Mouse (Mus musculus) ovary, adult 18-20 months (tissue): ENCODE measurements around the gene Acvr1b.

Experiments
- DNase-seq: peaks from one replicate; pipeline ENCODE4 v3.0.0; 2022; ENCODE audit warnings: low spot score, mixed read lengths

Gene Acvr1b

DNA sequence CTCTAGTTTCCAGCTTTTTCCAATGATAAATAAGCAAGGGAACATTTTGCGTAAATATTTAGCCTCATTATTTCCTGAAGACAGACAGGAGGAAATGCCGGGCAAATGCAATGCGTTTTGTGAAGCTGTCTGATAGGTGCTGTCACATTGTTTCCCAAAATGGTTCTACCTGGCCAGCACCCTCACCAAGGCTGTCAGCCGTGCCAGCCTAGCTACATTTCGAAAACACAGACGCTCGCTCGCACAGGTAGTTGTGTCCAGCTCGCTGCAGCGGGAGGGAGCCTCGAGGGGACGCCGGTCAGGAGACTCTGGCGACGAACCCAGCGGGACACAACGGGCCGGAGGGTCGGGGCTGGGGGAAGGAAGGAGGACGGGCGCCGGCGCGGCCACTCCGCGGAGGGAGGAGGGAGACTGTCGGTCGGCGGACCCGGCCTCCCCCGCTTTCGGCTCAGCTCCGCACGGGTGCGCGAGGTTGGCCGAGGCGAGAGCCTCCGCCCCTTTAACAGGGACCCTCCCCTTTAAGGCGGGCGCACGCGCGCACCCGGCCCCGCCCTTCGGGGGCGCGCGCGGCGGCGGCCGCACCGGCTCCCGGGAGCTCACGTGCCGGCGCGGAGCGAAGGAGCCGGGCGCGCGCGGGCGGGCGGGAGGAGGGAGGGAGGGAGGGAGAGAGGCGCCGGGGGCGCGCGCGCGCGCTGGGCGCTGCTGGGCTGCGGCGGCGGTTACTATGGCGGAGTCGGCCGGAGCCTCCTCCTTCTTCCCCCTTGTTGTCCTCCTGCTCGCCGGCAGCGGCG lies at the start of gene Acvr1b:
Gene Acvr1b (plus strand): TSS at position 647 of the 791 bp plus-strand sequence.
- DNase-seq: peak; percentile 89

DNA sequence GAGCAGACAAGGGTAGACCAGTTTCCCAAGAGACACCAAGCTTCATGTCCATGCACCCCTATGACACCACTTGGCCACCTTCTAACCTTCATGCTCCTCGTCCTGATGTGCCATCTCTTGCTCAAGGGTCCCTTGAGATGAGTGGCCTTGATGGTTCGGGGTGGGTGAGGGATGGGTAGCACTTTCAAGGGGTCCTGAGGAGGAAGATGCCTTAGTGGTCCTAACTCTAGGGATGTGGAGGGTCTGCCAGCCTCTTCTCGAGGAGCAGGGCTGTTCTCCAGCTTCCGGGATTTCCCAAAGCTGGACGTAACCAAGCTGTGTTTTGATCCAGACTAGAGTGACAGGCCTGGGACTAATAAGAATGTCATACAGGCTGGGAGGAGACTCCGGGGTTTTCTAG lies 48.3 kb upstream of the Acvr1b start:
- no peak for DNase-seq

DNA sequence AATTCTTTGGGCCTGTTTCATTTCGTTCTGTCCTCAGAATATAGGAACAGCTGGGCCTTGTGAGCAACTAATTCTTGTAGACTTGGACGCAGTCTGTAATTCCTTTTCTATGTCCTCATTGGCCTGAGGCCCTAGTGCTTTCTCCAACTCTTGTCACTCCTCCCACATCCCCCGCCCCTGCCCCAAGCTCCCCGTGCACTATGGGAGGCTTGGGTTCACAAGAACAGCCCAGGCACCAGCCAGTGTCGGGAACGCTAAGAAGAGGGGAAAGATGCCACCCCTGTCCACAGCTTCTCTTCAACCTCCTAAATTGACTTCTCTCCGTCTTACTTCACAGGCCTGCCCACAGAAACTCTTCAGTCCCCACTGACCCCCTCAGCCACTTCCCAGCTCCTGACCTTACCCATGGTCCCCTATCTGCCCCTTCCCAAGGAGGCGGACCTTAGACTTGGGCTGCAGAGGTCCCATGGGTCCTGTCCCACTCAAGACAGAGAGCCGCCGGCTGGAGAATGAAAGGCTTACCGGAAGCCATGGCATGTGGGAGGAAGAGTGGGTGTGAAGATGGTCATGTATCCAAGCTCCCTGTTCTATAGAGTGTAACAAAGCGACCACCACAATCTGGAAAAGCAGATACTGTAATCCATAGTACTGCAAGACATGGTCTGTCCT lies 46.9 kb upstream of the Acvr1b start:
- DNase-seq: no peak

DNA sequence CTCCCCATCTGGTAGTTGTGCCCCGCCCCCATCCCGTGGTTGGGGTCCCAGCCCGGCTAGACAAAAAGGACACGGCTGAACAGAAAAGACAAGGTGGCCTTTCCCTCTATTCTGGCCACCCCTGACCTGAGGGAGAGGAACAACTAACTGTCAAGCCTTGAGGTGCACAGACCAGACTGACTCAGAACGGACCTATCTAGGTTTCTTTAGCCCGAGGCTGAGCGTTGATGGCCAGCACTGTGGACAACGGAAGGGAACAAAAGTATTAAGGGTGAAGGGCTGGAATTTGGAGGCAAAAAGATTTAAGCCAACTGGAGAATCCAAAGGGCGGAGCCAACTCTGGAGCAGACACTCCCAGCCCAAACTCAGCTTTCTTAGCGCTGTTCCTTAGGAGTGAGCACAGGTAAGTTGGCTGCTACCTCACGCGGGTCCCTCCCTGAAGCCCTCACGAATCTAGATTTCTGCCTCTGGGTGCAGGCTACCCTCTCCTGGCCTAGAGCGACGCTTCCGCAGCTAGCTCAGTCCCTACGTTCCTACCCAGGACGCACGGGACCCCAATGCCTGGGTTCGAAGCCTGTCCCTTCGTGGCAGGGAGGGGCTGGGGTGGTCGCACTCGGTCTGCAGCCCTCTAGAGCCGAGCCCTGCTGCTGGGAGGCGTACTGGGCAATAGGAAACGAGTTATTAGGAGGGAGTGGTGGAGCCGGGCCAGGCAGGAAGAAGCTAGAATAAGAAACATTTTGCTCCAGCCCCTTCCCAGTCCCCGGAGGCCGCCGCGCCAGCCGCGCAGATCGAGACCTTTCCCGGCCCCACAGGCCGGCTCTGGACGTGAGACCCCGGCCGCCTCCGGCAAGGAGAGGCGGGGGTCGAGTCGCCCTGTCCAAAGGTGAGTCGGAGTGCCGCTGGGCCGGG lies 45.4 kb upstream of the Acvr1b start, which contains the start of gene Acvrl1:
Gene Acvrl1 (plus strand): TSS at position 342 of the 909 bp plus-strand sequence.
- DNase-seq: no peak

DNA sequence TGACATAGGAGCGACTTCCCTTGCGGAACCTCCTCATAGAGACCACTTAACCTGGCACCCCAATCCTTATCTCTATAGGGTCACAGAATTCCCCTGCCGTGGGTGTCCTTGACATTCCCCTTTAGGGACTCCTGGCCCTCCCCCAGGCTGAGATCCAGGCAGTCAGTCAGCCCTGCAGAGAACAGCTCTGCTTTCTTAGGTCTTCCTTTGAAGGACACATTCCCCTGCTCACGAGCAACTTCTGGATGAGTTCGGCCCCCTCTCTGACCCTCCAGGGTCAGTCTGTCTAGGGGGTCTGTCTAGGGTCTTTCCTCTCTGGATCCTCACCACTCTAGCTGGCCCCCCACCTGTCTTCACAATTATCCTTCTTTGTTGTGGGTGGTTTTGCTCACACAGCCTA lies 44.5 kb upstream of the Acvr1b start:
- DNase-seq: no peak

DNA sequence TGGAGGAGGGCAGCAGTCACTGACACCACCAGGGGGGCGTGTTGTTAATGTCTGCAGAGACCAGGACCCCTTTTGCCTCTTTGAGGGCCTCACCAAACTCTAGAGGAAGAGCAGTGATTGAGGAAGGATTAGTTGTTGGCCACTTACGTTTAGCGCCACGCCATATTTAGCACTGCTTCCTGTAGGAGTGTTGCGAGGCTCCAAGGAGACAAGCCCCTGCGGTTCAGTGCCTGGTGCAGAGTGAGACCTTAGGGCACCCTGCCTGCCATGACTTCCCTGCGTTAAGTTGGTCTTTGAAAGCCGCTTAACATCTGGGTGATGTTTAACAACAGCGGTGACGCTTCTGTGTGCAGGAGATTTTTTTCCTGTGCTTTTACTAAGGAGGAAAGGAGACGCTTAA lies 42.4 kb upstream of the Acvr1b start:
- no peak for DNase-seq

DNA sequence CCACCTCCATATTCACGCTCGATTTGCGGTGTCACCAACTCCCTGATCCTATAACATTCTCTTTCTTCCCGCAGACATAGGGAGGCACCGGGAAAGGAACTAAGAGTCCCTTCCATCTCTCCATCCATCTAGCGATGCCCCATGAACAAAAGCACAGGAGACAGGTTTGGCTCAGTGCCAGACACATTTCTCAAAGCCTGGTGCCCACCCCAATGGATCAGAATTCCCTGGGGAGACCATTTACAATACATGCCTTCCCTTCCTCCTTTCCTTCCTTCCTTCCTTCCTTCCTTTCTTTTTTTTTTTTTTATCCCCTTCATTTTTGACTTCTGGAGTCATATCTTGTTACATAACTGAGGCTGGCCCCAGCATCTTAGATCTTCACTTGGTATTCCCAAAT lies 41.8 kb upstream of the Acvr1b start:
- no peak for DNase-seq

DNA sequence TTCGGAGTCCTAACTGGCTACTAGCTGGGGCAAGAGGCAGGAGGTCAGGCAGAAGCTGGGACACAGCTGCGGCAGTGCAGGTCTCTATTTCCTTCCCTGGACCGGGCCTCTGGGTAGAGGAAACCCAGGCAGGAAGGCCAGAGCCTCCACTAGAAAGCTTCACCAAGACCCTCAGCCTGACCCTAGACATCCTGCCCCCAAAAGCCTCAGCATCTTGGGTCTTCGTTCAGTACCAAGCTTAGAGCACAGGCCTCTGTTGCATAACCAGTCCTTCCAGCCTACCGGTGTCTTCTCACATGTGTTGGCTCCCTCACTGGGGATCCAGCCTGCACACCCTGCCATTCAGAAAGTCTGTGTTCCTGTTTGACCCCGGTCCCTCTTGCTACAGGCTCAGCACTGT lies 41.1 kb upstream of the Acvr1b start:
- no peak for DNase-seq

DNA sequence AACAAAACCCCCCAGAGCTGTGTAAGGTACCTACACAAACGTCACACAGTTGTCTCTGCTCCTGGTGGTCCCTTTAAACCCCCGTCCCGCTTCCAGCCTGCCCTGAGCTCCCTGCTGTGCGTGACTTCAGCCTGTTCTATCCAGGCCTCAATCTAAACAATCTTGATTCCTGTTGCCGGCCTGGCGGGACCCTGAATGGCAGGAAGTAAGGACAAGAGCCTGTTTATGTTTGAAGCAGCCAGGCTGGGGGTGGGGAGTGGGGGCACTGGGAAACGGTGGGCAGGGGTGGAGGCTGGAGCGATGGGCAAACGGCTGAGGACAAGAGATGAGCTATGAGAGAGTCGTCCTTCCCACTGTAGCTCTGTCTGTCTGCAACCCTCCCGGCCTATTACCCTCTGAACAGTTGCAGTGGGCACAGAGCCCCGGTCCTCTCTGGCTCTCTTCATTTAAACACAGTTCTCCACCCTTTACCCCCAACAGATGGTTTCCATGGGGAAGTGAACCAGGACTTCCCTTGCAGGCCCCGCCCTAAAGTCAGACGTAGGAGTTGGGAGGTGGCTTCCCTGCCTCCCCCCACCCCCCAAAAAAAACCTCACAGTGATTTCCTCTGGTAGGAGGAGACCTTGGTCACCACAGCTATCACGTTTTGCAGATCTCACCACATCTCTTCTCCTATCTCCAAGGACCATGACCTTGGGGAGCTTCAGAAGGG lies 39.7 kb upstream of the Acvr1b start:
- no peak for DNase-seq

DNA sequence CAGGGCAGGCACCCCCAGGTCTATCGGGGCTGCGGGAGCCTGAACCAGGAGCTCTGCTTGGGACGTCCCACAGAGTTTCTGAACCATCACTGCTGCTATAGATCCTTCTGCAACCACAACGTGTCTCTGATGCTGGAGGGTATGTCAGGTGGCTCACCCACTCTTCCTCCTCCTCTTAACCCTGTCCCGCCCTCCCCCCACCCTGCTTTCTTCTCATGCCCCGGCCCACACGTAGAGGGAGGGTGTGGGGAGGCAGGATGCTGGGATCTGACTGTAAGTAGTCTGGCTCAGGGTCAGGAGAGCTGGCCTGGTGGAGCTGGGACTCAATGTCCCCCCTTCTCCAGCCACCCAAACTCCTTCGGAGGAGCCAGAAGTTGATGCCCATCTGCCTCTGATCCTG lies 38.5 kb upstream of the Acvr1b start:
- no peak for DNase-seq

DNA sequence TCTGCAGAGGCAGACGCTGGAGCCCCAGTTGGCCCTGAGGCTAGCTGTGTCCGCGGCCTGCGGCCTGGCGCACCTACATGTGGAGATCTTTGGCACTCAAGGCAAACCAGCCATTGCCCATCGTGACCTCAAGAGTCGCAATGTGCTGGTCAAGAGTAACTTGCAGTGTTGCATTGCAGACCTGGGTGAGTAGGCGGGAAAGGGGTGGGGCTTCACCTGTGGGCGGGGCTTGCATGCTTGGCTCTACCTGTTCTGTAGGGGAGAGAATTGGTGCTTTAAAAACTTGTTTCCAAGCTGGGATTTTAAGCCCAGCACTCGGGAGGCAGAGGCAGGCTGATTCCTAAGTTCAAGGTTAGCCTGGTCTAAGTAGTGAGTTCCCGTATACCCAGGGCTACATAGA lies 36.4 kb upstream of the Acvr1b start:
- no peak for DNase-seq

DNA sequence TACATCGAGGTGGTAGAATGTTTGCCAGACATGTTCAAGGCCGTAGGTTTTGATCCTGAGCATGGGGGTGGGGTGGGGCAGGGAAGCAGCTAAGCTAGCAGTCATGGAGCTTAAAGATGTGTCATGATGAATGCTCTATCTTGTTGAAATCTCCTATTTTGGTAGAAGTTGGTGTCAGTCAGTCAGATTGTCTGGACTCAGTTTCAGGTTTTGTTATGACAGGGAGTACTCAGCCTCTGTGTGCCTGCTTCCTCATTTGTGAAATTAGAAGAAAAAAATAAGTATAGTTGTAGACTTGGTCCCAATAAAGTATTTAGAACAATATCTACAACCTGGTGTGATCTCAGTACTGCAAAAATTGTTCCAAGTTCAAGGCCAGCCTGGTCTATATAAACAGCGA lies 35.2 kb upstream of the Acvr1b start:
- DNase-seq: no peak

DNA sequence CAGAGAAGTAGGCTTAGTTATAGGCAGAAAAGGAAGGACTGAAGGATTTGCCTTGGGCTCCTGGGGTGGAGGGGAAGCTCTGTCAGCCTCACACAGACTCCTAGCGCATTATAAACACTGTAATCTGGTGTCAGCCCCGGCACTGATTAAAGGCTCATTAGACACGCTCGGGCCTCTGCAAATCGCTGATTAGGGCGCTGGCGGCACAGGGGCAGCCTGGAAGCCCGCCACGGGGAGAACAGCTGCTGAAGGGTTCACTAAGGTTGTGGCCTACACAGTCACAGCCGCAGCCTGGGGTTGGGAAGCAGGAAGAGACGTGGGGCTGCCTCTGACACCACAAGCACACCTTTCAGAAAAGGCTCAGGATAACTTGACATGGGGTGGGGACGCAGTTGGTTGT lies 34.0 kb upstream of the Acvr1b start:
- peak; percentile 60 for DNase-seq

DNA sequence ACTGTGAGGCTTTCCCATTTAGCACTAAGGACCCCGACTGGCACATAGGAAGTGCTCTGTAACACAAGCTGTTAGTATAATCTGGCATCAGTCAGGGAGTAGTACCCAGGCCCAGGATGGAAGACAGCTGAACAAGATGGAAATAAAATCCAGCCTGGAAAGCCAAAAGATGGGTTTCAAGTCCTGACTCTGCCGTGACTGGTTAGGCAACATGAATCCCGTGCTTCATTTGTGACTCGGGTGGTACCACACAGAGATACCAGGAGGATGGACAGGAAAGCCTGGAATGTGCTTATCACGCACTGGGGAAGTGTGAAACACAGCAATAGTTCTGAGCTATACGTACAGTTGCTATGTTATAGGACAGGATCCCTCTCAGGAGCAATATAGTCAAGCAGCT lies 33.3 kb upstream of the Acvr1b start:
- DNase-seq: no peak

DNA sequence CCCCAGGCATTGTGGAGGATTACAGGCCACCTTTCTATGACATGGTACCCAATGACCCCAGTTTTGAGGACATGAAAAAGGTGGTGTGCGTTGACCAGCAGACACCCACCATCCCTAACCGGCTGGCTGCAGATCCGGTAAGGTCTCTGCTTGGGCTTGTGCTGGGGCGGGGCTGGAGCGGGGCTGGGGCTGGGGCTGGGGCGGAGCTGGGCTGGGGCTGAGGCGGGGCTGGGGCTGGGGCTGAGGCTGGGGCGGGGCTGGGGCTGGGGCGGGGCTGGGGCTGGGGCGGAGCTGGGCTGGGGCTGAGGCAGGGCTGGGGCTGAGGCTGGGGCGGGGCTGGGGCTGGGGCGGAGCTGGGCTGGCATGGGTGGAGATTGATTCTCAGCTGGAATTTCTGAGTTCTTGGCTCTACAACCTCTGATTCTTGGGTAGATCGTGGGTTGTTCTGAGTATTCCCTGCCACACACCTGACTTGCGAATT lies 32.8 kb upstream of the Acvr1b start:
- DNase-seq: no peak

DNA sequence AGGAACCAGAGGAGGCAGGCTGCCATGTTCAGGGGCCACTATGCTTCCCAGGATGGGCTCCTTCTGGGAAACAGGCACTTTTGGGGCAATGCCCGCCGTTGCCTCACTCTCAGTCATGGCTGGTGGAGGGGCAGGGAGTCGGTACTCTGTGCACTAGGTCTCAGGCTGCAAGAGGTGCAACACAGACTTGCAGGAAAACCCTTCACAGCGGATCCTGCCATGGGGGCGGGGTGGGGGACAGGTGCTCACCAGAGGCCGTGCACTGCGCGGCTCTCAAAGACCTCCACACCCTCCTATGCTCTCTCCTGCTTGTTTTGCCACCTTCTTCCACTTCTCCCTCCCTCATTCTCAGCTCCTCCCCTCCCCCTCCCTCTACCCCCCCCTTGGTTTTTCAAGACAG lies 31.2 kb upstream of the Acvr1b start:
- DNase-seq: no peak

DNA sequence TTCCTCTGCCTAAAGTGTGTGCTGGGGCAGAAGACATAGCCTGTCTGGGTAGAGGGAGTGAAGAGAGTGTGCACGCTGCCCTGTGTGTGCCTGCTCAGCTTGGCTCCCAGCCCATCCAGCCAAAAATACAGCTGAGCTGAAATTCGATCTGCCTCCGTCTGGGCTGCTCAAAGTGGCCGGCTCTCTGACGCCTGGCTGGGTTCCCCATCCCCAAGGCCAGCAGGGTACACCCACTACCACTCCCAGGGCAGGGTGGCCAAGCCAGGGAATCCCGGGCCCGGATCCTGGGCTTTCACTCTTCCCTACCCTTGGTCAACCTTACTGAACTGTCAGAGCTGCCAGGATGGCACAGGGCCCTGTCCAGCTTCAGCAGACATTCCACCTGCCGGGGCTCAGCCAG lies 30.4 kb upstream of the Acvr1b start:
- DNase-seq: peak; percentile 71

DNA sequence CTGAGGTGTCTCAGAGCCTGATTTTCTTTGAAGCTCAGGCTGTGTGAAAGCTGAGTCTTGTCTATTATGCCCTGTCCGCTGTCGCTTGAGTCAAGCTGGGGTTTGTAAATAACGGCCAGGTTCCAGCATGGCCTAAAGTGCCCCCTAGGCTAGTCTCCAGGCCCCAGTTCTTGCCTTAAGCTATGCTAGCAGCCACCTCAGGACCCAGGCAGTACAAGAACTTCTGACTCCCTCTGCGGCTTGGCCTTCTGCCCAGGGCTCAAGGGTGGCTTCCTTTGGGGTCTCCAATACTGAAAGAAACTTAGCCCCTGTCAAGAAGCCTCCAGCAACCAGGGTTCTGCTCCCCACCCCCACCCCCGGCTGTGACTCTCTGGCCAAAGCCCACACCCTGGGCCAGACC lies 29.7 kb upstream of the Acvr1b start:
- DNase-seq: no peak

DNA sequence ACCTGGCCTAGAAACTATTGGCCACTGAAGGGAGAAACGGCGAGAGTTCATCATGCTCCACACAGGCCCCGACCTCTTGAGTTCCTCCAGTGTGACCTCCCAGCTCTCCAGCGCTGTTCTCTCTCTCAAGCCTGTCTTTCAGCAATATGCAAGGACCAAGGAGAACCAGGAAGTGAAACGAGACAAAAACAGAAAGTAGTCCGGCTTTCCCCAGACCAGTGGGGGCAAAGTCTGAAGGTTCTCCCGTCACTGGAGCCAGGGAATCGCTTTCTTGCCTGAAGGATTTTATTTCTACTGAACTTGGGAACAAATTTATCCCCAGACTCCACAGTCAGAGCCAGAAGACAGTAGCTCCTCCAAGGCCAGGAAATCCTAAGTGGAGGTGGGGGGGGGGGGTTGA lies 29.1 kb upstream of the Acvr1b start:
- DNase-seq: no peak

DNA sequence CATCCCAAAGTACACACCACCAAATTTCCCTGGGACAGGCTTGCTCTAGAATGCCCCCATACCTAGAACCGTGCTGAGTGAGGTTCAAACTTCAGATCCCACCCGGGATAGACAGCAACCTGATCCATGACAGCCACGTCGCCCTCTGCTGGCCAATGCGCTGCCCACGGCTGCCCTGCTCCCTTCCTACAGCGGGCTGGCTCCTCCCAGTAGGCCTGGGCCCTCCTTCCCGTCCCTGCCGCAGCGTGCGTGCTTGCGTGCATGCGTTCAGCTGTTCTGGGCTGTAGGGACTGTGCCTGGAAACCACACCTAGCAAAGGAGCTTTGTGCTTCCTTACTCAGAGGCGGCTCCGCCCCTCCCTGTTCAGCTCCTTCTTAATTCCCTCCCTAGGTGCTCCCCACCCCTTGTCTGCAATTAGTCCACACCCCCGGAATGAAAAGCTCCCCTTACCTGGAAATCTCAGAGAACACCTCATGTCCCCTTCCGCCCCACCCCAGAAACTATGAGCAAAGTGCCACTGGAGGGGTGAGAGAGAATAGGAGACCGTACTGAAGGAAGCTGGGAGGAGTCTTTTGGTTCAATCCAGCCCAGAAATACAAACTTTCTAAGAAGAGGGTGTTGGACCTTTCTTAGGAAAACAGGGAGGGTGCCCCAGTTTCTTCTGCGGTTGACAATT lies 28.3 kb upstream of the Acvr1b start:
- DNase-seq: peak; percentile 90
